In the genomic region with DNA sequence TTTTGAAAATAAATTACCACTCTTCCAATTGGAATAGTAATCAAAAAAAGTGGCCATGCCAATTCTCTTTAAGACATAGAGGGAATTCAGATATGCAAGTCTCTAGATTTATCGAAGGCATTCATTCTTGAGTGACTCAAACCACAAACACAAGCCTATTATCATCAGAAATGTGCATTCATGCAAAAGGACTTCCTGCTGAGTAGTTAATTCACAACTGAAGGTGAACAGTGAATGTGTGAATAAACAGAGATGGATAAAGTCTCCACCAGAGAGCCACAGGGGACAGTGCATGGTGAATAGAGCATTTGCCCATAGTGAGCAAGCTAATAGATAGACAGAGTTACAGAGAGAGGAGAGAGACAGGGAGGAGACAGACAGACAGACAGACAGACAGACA, we compare ENCODE assay signal across 27 mouse cellular contexts.
DNase-seq lines count a peak whose midpoint lies in the region; ATAC-seq and TF ChIP-seq lines count a peak whose summit lies in the region.
"Had no signal": no experiment of that assay in that cellular context is flagged by ENCODE, and none has a peak within 500 bp of the region (broad histone marks: within the 10 kb centered on the region; RNA-seq: fewer than 3 reads in every experiment).

No protein-coding gene starts in this region.

- peak; percentile 2 for DNase-seq in cerebellum, postnatal 14 days
- no peak for DNase-seq in cerebellum, adult 11 months
- DNase-seq in forebrain, embryonic 14.5 days (ENCODE audit: low spot score) = peak; percentile 61
- DNase-seq in forebrain, postnatal 0 days = no peak
- DNase-seq in R1 (ENCODE audit: low read depth, low spot score) = peak; percentile 42
- DNase-seq in mesoderm, embryonic 11.5 days (ENCODE audit: low read depth, low spot score) = peak; percentile 18
- no peak for DNase-seq in adrenal gland, adult 18-20 months (ENCODE audit: low spot score in 2 of 2)
- no peak for DNase-seq in embryonic facial prominence, embryonic 10.5 days (ENCODE audit: low spot score)
- DNase-seq: adrenal gland, adult 2 months; adrenal gland, postnatal 36 days; cerebellum, adult 9-10 months; gastrocnemius, postnatal 10 days; heart, postnatal 10 days; kidney, postnatal 14 days; liver; lung, adult 2 months; lung, postnatal 10 days; thymus, postnatal 14 days had no signal

- no peaks in the 10 kb centered on the region; the same call in 1 of the 2 replicates for H3K9me3 ChIP-seq in forebrain, embryonic 14.5 days (replicated peaks; ENCODE audit: control insufficient read depth, low read length)
- no peaks in the 10 kb centered on the region for H3K9me3 ChIP-seq in forebrain, postnatal 0 days (ENCODE audit: low read length)
- no peaks in the 10 kb centered on the region for H3K9me3 ChIP-seq in embryonic facial prominence, embryonic 10.5 days
- H3K9me3 ChIP-seq: embryonic facial prominence, embryonic 13.5 days; G1E; heart, embryonic 13.5 days; midbrain, embryonic 15.5 days; stomach, embryonic 15.5 days had no signal

- H3K9ac ChIP-seq in forebrain, embryonic 14.5 days (ENCODE audit: low read length) = no peak overlapping the region
- H3K9ac ChIP-seq in forebrain, postnatal 0 days = no peak overlapping the region
- H3K9ac ChIP-seq: embryonic facial prominence, embryonic 13.5 days; heart, embryonic 13.5 days; liver, embryonic 14.5 days; midbrain, embryonic 15.5 days; stomach, embryonic 15.5 days had no signal

- H3K27ac ChIP-seq in forebrain, embryonic 14.5 days (ENCODE audit: low read depth, low read length) = no peak overlapping the region
- H3K27ac ChIP-seq in forebrain, postnatal 0 days (ENCODE audit: low read depth, low read length) = no peak overlapping the region
- H3K27ac ChIP-seq in embryonic facial prominence, embryonic 10.5 days (replicated peaks) = no peak overlapping the region
- H3K27ac ChIP-seq: embryonic facial prominence, embryonic 13.5 days; heart, embryonic 13.5 days; liver, embryonic 14.5 days; macrophage; midbrain, embryonic 15.5 days; stomach, embryonic 15.5 days had no signal

- H3K4me2 ChIP-seq in forebrain, embryonic 14.5 days (ENCODE audit: low read length) = no peak overlapping the region
- no peak overlapping the region for H3K4me2 ChIP-seq in forebrain, postnatal 0 days (ENCODE audit: low read depth)
- H3K4me2 ChIP-seq: embryonic facial prominence, embryonic 13.5 days; heart, embryonic 13.5 days; midbrain, embryonic 15.5 days; stomach, embryonic 15.5 days had no signal

- ATAC-seq in forebrain, embryonic 14.5 days = peak; percentile 54; the same call in 1 of the 2 replicates
- no peak for ATAC-seq in forebrain, postnatal 0 days
- ATAC-seq: intestine, postnatal 0 days; midbrain, embryonic 15.5 days; Patski had no signal

- H3K4me1 ChIP-seq in forebrain, embryonic 14.5 days (ENCODE audit: control insufficient read depth, insufficient read depth, low read length) = no peaks in the 10 kb centered on the region
- H3K4me1 ChIP-seq in forebrain, postnatal 0 days (ENCODE audit: insufficient read depth) = no peaks in the 10 kb centered on the region
- H3K4me1 ChIP-seq in embryonic facial prominence, embryonic 10.5 days = no peaks in the 10 kb centered on the region
- H3K4me1 ChIP-seq: embryonic facial prominence, embryonic 13.5 days; heart, embryonic 13.5 days; midbrain, embryonic 15.5 days; stomach, embryonic 15.5 days had no signal

- no peaks in the 10 kb centered on the region for H3K36me3 ChIP-seq in forebrain, embryonic 14.5 days (ENCODE audit: control insufficient read depth, insufficient read depth, low read length)
- no peaks in the 10 kb centered on the region for H3K36me3 ChIP-seq in forebrain, postnatal 0 days (ENCODE audit: insufficient read depth)
- no peaks in the 10 kb centered on the region for H3K36me3 ChIP-seq in embryonic facial prominence, embryonic 10.5 days (replicated peaks)
- H3K36me3 ChIP-seq: embryonic facial prominence, embryonic 13.5 days; G1E; heart, embryonic 13.5 days; midbrain, embryonic 15.5 days; stomach, embryonic 15.5 days had no signal

- WGBS in forebrain, embryonic 14.5 days = 4% methylated on average over 1 of the region's 1 CpGs
- 4% methylated on average over 1 of the region's 1 CpGs for WGBS in forebrain, postnatal 0 days
- 56% methylated on average over 1 of the region's 1 CpGs for WGBS in embryonic facial prominence, embryonic 10.5 days

- no peak overlapping the region for H3K4me3 ChIP-seq in forebrain, embryonic 14.5 days (ENCODE audit: low read depth, low read length)
- no peak overlapping the region for H3K4me3 ChIP-seq in forebrain, postnatal 0 days (ENCODE audit: low read depth, low read length)
- no peak overlapping the region for H3K4me3 ChIP-seq in embryonic facial prominence, embryonic 10.5 days
- H3K4me3 ChIP-seq: embryonic facial prominence, embryonic 13.5 days; heart, embryonic 13.5 days; midbrain, embryonic 15.5 days; stomach, embryonic 15.5 days had no signal

- no peak for TF ChIP-seq CTCF in forebrain, postnatal 0 days (IDR thresholded peaks at IDR 0.05; ENCODE audit: low read depth)

- H3K27me3 ChIP-seq in forebrain, embryonic 14.5 days (replicated peaks; ENCODE audit: control insufficient read depth, insufficient read depth, low read length) = no peaks in the 10 kb centered on the region
- no peaks in the 10 kb centered on the region for H3K27me3 ChIP-seq in forebrain, postnatal 0 days (ENCODE audit: insufficient read depth, low read length)
- H3K27me3 ChIP-seq in embryonic facial prominence, embryonic 10.5 days (replicated peaks; ENCODE audit: low read depth, poor library complexity, severe bottlenecking) = no peaks in the 10 kb centered on the region
- H3K27me3 ChIP-seq: embryonic facial prominence, embryonic 13.5 days; heart, embryonic 13.5 days; midbrain, embryonic 15.5 days; Patski; stomach, embryonic 15.5 days had no signal

Comparison
In these comparisons a context has a peak if more than half of its experiments do, and no peak if none do; other contexts are left out.
1. DNase-seq: peak in cerebellum, postnatal 14 days (2 of 2), forebrain, embryonic 14.5 days (single experiment), R1 (single experiment) and mesoderm, embryonic 11.5 days (single experiment); none in cerebellum, adult 11 months (single experiment), forebrain, postnatal 0 days (single experiment), adrenal gland, adult 18-20 months (0 of 2) and embryonic facial prominence, embryonic 10.5 days (single experiment).